Comparison of ENCODE assay signal across 8 mouse cellular contexts in genomic region chr11:84818085-84818960, GRCm38 (mm10). TPM values are rescaled to one million over a fixed set of nuclear protein-coding genes. Genes with fewer than 3 reads are reported as not detected.
A peak's percentile ranks its signal among the peaks of the same experiment; 100 is the strongest.
DNase-seq lines count a peak whose midpoint lies in the region; ATAC-seq lines count a peak whose summit lies in the region.

No protein-coding gene starts in this region.

- H3K4me3 ChIP-seq in hindbrain, embryonic 11.5 days (ENCODE audit: low read depth, low read length), result peak overlapping the region; percentile 73

- H3K9me3 ChIP-seq in hindbrain, embryonic 11.5 days (ENCODE audit: control insufficient read depth, low read length), result no peaks in the 10 kb centered on the region

- H3K36me3 ChIP-seq in hindbrain, embryonic 11.5 days (ENCODE audit: control insufficient read depth, insufficient read depth, low read length), result no peaks in the 10 kb centered on the region

- under 1% methylated on average over 39 of the region's 39 CpGs for WGBS in hindbrain, embryonic 11.5 days

- peak; percentile 82 for DNase-seq in MN1 (ENCODE audit: low spot score)
- peak; percentile 61 for DNase-seq in cerebellum, adult 8-10 months
- peak; percentile 82 for DNase-seq in forelimb bud, embryonic 11.5 days (ENCODE audit: low read depth, low spot score)
- peak; percentile 84 for DNase-seq in hindbrain, embryonic 11.5 days (ENCODE audit: low spot score)
- peak; percentile 51 to 72 for DNase-seq in layer of hippocampus, postnatal 14 days (ENCODE audit: low spot score in 2 of 2)
- DNase-seq in lung, postnatal 14 days, result peak; percentile 80
- DNase-seq in ovary, postnatal 36 days (ENCODE audit: low spot score), result peak; percentile 71
- DNase-seq in thymus, postnatal 14 days, result peak; percentile 85

- peak overlapping the region; percentile 69 for H3K9ac ChIP-seq in hindbrain, embryonic 11.5 days (ENCODE audit: low read depth, low read length)

- ATAC-seq in hindbrain, embryonic 11.5 days (ENCODE audit: low FRiP score), result peak; percentile 62

- no peaks in the 10 kb centered on the region for H3K4me1 ChIP-seq in hindbrain, embryonic 11.5 days (replicated peaks; ENCODE audit: control insufficient read depth, insufficient read depth, low read length)

- H3K27me3 ChIP-seq in hindbrain, embryonic 11.5 days (ENCODE audit: control insufficient read depth, insufficient read depth, low read length), result no peaks in the 10 kb centered on the region

- H3K4me2 ChIP-seq in hindbrain, embryonic 11.5 days (replicated peaks; ENCODE audit: low read depth, low read length), result peak overlapping the region; percentile 98

- H3K27ac ChIP-seq in hindbrain, embryonic 11.5 days (ENCODE audit: low read depth, low read length), result peak overlapping the region; percentile 44; the same call in 1 of the 2 replicates

RNA-seq across cellular contexts. Expression of gene Mrm1, which starts 1.0 kb away (rescaled TPM):
- polyA plus RNA-seq in hindbrain, embryonic 11.5 days (2014; fragmentation: Nextera tagmentation; extraction: Ambion mirVana), result 11.2 and 13.3 TPM in 2 replicates
- 1 to 10 TPM; 7.1 to 8.0 TPM for total RNA-seq in layer of hippocampus, postnatal 14 days (2021)

RNA-seq across cellular contexts. Expression of gene Dhrs11, which starts 10.5 kb away (rescaled TPM):
- polyA plus RNA-seq in hindbrain, embryonic 11.5 days (2014; fragmentation: Nextera tagmentation; extraction: Ambion mirVana), result 12.4 and 15.2 TPM in 2 replicates
- total RNA-seq in layer of hippocampus, postnatal 14 days (2021), result 1 to 10 TPM; 7.1 to 7.4 TPM

RNA-seq across cellular contexts. Expression of gene Ggnbp2, which starts 52.3 kb away (rescaled TPM):
- 77.1 and 77.3 TPM in 2 replicates for polyA plus RNA-seq in hindbrain, embryonic 11.5 days (2014; fragmentation: Nextera tagmentation; extraction: Ambion mirVana)
- total RNA-seq in layer of hippocampus, postnatal 14 days (2021), result 10 to 100 TPM; 77.0 to 79.0 TPM

Comparison
In these comparisons a context has a peak if more than half of its experiments do, and no peak if none do; other contexts are left out.
1. Peak in every context shown above with its lines: DNase-seq, ATAC-seq, H3K4me3 ChIP-seq and H3K27ac ChIP-seq.